22 mouse cellular contexts compared by ENCODE assay signal in genomic region chr6:88216199-88216598, GRCm38 (mm10). TPM values are rescaled to one million over a fixed set of nuclear protein-coding genes. Genes with fewer than 3 reads are reported as not detected.
"Had no signal": no experiment of that assay in that cellular context is flagged by ENCODE, and none has a peak within 500 bp of the region (broad histone marks: within the 10 kb centered on the region; RNA-seq: fewer than 3 reads in every experiment).

No protein-coding gene starts in this region.

- H3K4me3 ChIP-seq: liver, embryonic 15.5 days; megakaryocyte, embryonic 14.5 days; midbrain, embryonic 13.5 days; midbrain, embryonic 15.5 days; neural tube, embryonic 12.5 days; stomach, embryonic 15.5 days had no signal

- H3K9ac ChIP-seq: liver, embryonic 15.5 days; liver, postnatal 0 days; midbrain, embryonic 13.5 days; midbrain, embryonic 15.5 days; neural tube, embryonic 12.5 days; stomach, embryonic 15.5 days had no signal

- H3K9me3 ChIP-seq: liver, embryonic 15.5 days; midbrain, embryonic 13.5 days; midbrain, embryonic 15.5 days; neural tube, embryonic 12.5 days; stomach, embryonic 15.5 days had no signal

- ATAC-seq: liver, postnatal 0 days; midbrain, embryonic 13.5 days; midbrain, embryonic 15.5 days had no signal

- H3K4me2 ChIP-seq: liver, embryonic 15.5 days; midbrain, embryonic 11.5 days; midbrain, embryonic 13.5 days; midbrain, embryonic 15.5 days; neural tube, embryonic 12.5 days; stomach, embryonic 15.5 days had no signal

- DNase-seq: liver, postnatal 0 days; lung, adult 2 months; lung, postnatal 14 days; lung, postnatal 36 days; right cerebral cortex, postnatal 14 days; thymus, adult 2 months; thymus, postnatal 25 days; thymus, postnatal 4 days had no signal

- H3K36me3 ChIP-seq: liver, embryonic 15.5 days; midbrain, embryonic 13.5 days; midbrain, embryonic 15.5 days; neural tube, embryonic 12.5 days; stomach, embryonic 15.5 days had no signal

- H3K4me1 ChIP-seq: liver, embryonic 15.5 days; midbrain, embryonic 13.5 days; midbrain, embryonic 15.5 days; neural tube, embryonic 12.5 days; stomach, embryonic 15.5 days had no signal

- H3K27me3 ChIP-seq: liver, embryonic 15.5 days; midbrain, embryonic 13.5 days; midbrain, embryonic 15.5 days; stomach, embryonic 15.5 days had no signal

- H3K27ac ChIP-seq: liver, embryonic 15.5 days; macrophage; midbrain, embryonic 13.5 days; midbrain, embryonic 15.5 days; neural tube, embryonic 12.5 days; stomach, embryonic 15.5 days; stomach, postnatal 0 days had no signal

RNA-seq across cellular contexts. Expression of gene Dnajb8, which starts 5.9 kb away (rescaled TPM):
- polyA plus RNA-seq: liver, embryonic 15.5 days; liver, postnatal 0 days; lung, adult 2 months; lung, embryonic 16.5 days; macrophage; midbrain, embryonic 11.5 days; midbrain, embryonic 13.5 days; midbrain, embryonic 15.5 days; midbrain, postnatal 0 days; neural tube, embryonic 12.5 days; neural tube, embryonic 14.5 days; spleen, adult 2 months; stomach, embryonic 15.5 days; stomach, postnatal 0 days; thymus, adult 2 months; urinary bladder, adult 2 months had no signal
